Mouse (Mus musculus) gastrocnemius, postnatal 10 days (tissue): ENCODE measurements around the gene Ankrd36. TPM values are rescaled to one million over a fixed set of nuclear protein-coding genes. Genes with fewer than 3 reads are reported as not detected.

ENCODE experiments used
- total RNA-seq, 2 experiments: library from RNA; stranded (reverse); gene quantifications; 2 replicates each; pipeline ENCODE4 v1.2.3; 2021

The Ankrd36 gene
- total RNA-seq, 2 experiments from 2014 or later: not detected

Other genes starting within 250 kb of the Ankrd36 start
- gene Znrf3, start 124.8 kb upstream of the Ankrd36 start, total RNA-seq: 10 to 100 TPM; 14.6 to 16.3 TPM
- gene Xbp1, start 49.0 kb upstream of the Ankrd36 start, total RNA-seq: 10 to 100 TPM; 44.6 to 57.0 TPM
- 10 to 100 TPM; 11.7 TPM for gene Ccdc117, start 27.5 kb upstream of the Ankrd36 start, total RNA-seq
- gene Mrps24, start 146.0 kb downstream of the Ankrd36 start, total RNA-seq: 10 to 100 TPM; 84.8 to 90.6 TPM
- 10 to 100 TPM; 29.1 to 42.0 TPM for gene Urgcp, start 192.7 kb downstream of the Ankrd36 start, total RNA-seq
- 10 to 100 TPM; 23.6 to 27.1 TPM for gene Dbnl, start 218.8 kb downstream of the Ankrd36 start, total RNA-seq
- 1,000 to 10,000 TPM; 2,411 to 2,775 TPM for gene Pgam2, start 234.0 kb downstream of the Ankrd36 start, total RNA-seq